Mouse (Mus musculus): ENCODE measurements around the gene Rapgef4. TPM values are rescaled to one million over a fixed set of nuclear protein-coding genes. Genes with fewer than 3 reads are reported as not detected.

The Rapgef4 gene
- total and polyA plus RNA-seq, 3 experiments, result 15.3 to 38.9 (median 25.4) TPM

DNA sequence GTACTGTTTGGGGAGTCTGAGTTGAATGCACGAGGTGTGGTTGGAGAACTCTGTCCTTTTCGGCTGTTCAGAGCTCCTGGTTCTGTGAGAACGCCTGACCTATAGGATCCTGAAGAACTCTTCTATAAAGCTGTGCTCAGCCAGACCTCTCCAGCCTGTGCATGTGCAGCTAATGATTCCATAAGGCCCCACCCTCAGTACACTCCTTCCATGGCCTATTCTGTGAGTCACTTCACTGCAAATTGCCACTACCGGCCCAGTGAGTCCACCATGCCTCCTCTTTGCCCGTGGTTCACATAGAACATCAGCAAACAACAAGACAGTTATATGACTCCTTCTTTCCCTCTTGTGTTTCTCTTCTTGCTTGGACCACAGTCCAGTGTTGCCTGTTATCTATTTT, 42.8 kb downstream of the Rapgef4 start:
- H3K4me1 ChIP-seq (ENCODE audit: control insufficient read depth, insufficient read depth, low read length), result no peaks in the 10 kb centered on the region
- H3K9ac ChIP-seq (ENCODE audit: low read depth, low read length), result no peak overlapping the region
- H3K27me3 ChIP-seq (ENCODE audit: control insufficient read depth, insufficient read depth, low read length), result no peaks in the 10 kb centered on the region
- H3K79me2 ChIP-seq (replicated peaks; ENCODE audit: control insufficient read depth, insufficient read depth, low read length), result no peaks in the 10 kb centered on the region
- H3K36me3 ChIP-seq (ENCODE audit: control insufficient read depth, insufficient read depth, low read length), result no peaks in the 10 kb centered on the region
- no peak overlapping the region for H3K27ac ChIP-seq
- intact Hi-C loops (cut with DNase I), result no loop called here
- WGBS, result 88% methylated on average over 5 of the region's 5 CpGs
- no peak for DNase-seq
- TF ChIP-seq EP300 (IDR thresholded peaks at IDR 0.05; ENCODE audit: insufficient read depth, low read depth, low read length) (no peak), CTCF (IDR thresholded peaks at IDR 0.05) (no peak), POLR2A (IDR thresholded peaks at IDR 0.05; ENCODE audit: insufficient read depth, low read depth, low read length) (no peak)
- H3K4me3 ChIP-seq, result no peak overlapping the region

- Histone ChIP-seq H3K4me3 (no peak overlapping the region), H3K36me3 (ENCODE audit: control insufficient read depth, insufficient read depth, low read length) (no peaks in the 10 kb centered on the region), H3K4me1 (ENCODE audit: control insufficient read depth, insufficient read depth, low read length) (no peaks in the 10 kb centered on the region), H3K79me2 (replicated peaks; ENCODE audit: control insufficient read depth, insufficient read depth, low read length) (no peaks in the 10 kb centered on the region), H3K27ac (no peak overlapping the region), H3K27me3 (ENCODE audit: control insufficient read depth, insufficient read depth, low read length) (no peaks in the 10 kb centered on the region), H3K9ac (ENCODE audit: low read depth, low read length) (no peak overlapping the region)
- WGBS, result 92% methylated on average over 5 of the region's 5 CpGs
- no peak for DNase-seq
- intact Hi-C loops (cut with DNase I), result no loop called here
- TF ChIP-seq POLR2A (IDR thresholded peaks at IDR 0.05; ENCODE audit: insufficient read depth, low read depth, low read length), result no peak
- no peak for TF ChIP-seq EP300 (IDR thresholded peaks at IDR 0.05; ENCODE audit: insufficient read depth, low read depth, low read length)
- TF ChIP-seq CTCF (IDR thresholded peaks at IDR 0.05), result no peak
Observed at GRCm38 (mm10) chr2:72025660-72026059, 44.6 kb downstream of the Rapgef4 start.

DNA sequence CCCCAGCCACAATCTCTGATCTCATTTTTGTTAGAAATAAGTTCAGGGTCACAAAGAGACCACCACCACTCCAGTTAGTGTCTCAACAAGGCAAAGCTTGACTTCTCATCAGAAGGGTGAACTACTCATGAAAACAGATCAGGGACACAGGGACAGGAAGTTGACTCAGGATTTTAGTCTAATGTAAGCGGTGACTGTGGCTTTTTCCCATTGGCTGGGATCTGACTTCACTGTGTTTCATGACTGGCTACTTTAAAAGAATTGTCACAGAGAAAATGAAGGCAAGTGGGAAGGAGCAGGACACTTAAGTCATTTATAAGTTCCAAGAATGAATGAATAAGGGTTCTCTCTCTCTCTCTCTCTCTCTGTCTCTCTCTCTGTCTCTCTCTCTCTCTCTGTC, 45.5 kb downstream of the Rapgef4 start:
- Histone ChIP-seq H3K4me1 (ENCODE audit: control insufficient read depth, insufficient read depth, low read length) (no peaks in the 10 kb centered on the region), H3K27ac (no peak overlapping the region), H3K79me2 (replicated peaks; ENCODE audit: control insufficient read depth, insufficient read depth, low read length) (no peaks in the 10 kb centered on the region), H3K27me3 (ENCODE audit: control insufficient read depth, insufficient read depth, low read length) (no peaks in the 10 kb centered on the region), H3K9ac (ENCODE audit: low read depth, low read length) (no peak overlapping the region), H3K4me3 (no peak overlapping the region), H3K36me3 (ENCODE audit: control insufficient read depth, insufficient read depth, low read length) (no peaks in the 10 kb centered on the region)
- intact Hi-C loops (cut with DNase I), result no loop called here
- 42% methylated on average over 1 of the region's 1 CpGs for WGBS
- TF ChIP-seq POLR2A (IDR thresholded peaks at IDR 0.05; ENCODE audit: insufficient read depth, low read depth, low read length), result no peak
- no peak for TF ChIP-seq CTCF (IDR thresholded peaks at IDR 0.05)
- TF ChIP-seq EP300 (IDR thresholded peaks at IDR 0.05; ENCODE audit: insufficient read depth, low read depth, low read length), result no peak
- DNase-seq, result no peak

- no peaks in the 10 kb centered on the region for H3K27me3 ChIP-seq (ENCODE audit: control insufficient read depth, insufficient read depth, low read length)
- intact Hi-C loops (cut with DNase I), result no loop called here
- no peaks in the 10 kb centered on the region for H3K36me3 ChIP-seq (ENCODE audit: control insufficient read depth, insufficient read depth, low read length)
- no peak overlapping the region for H3K4me3 ChIP-seq
- WGBS, result 63% methylated on average over 1 of the region's 1 CpGs
- TF ChIP-seq EP300 (IDR thresholded peaks at IDR 0.05; ENCODE audit: insufficient read depth, low read depth, low read length) (no peak), POLR2A (IDR thresholded peaks at IDR 0.05; ENCODE audit: insufficient read depth, low read depth, low read length) (no peak)
- no peak overlapping the region for H3K9ac ChIP-seq (ENCODE audit: low read depth, low read length)
- no peaks in the 10 kb centered on the region for H3K4me1 ChIP-seq (ENCODE audit: control insufficient read depth, insufficient read depth, low read length)
- no peak for DNase-seq
- no peaks in the 10 kb centered on the region for H3K79me2 ChIP-seq (replicated peaks; ENCODE audit: control insufficient read depth, insufficient read depth, low read length)
- no peak overlapping the region for H3K27ac ChIP-seq
Observed at GRCm38 (mm10) chr2:72029081-72029480, 48.0 kb downstream of the Rapgef4 start.

- 89% methylated on average over 5 of the region's 5 CpGs for WGBS
- TF ChIP-seq CTCF (IDR thresholded peaks at IDR 0.05) (no peak), EP300 (IDR thresholded peaks at IDR 0.05; ENCODE audit: insufficient read depth, low read depth, low read length) (no peak)
- no peaks in the 10 kb centered on the region for H3K4me1 ChIP-seq (ENCODE audit: control insufficient read depth, insufficient read depth, low read length)
- no peak overlapping the region for H3K27ac ChIP-seq
- H3K79me2 ChIP-seq (replicated peaks; ENCODE audit: control insufficient read depth, insufficient read depth, low read length), result no peaks in the 10 kb centered on the region
- no peak overlapping the region for H3K9ac ChIP-seq (ENCODE audit: low read depth, low read length)
- no peaks in the 10 kb centered on the region for H3K36me3 ChIP-seq (ENCODE audit: control insufficient read depth, insufficient read depth, low read length)
- intact Hi-C loops (cut with DNase I), result no loop called here
- no peak for DNase-seq
- no peaks in the 10 kb centered on the region for H3K27me3 ChIP-seq (ENCODE audit: control insufficient read depth, insufficient read depth, low read length)
- H3K4me3 ChIP-seq, result no peak overlapping the region
Observed at GRCm38 (mm10) chr2:72029586-72030144, 48.6 kb downstream of the Rapgef4 start.

GRCm38 (mm10) chr2:72031717-72032116, 50.7 kb downstream of the Rapgef4 start:
- no peak overlapping the region for H3K27ac ChIP-seq
- intact Hi-C loops (cut with DNase I), result no loop called here
- WGBS, result 50% methylated on average over 5 of the region's 5 CpGs
- H3K4me3 ChIP-seq, result no peak overlapping the region
- H3K79me2 ChIP-seq (replicated peaks; ENCODE audit: control insufficient read depth, insufficient read depth, low read length), result no peaks in the 10 kb centered on the region
- H3K9ac ChIP-seq (ENCODE audit: low read depth, low read length), result no peak overlapping the region
- H3K27me3 ChIP-seq (ENCODE audit: control insufficient read depth, insufficient read depth, low read length), result no peaks in the 10 kb centered on the region
- no peaks in the 10 kb centered on the region for H3K36me3 ChIP-seq (ENCODE audit: control insufficient read depth, insufficient read depth, low read length)
- no peak for DNase-seq
- no peak for TF ChIP-seq EP300 (IDR thresholded peaks at IDR 0.05; ENCODE audit: insufficient read depth, low read depth, low read length)
- TF ChIP-seq POLR2A (IDR thresholded peaks at IDR 0.05; ENCODE audit: insufficient read depth, low read depth, low read length), result no peak
- TF ChIP-seq CTCF (IDR thresholded peaks at IDR 0.05), result no peak
- no peaks in the 10 kb centered on the region for H3K4me1 ChIP-seq (ENCODE audit: control insufficient read depth, insufficient read depth, low read length)

All from heart, adult 2 months (tissue).